Mouse (Mus musculus) testis, postnatal 10 days (tissue): ENCODE results near the gene Dhtkd1.

Experiments
- DNase-seq: peaks from one replicate; pipeline ENCODE4 v3.0.0; 2021; ENCODE audit warnings: low spot score

The Dhtkd1 gene

DNA sequence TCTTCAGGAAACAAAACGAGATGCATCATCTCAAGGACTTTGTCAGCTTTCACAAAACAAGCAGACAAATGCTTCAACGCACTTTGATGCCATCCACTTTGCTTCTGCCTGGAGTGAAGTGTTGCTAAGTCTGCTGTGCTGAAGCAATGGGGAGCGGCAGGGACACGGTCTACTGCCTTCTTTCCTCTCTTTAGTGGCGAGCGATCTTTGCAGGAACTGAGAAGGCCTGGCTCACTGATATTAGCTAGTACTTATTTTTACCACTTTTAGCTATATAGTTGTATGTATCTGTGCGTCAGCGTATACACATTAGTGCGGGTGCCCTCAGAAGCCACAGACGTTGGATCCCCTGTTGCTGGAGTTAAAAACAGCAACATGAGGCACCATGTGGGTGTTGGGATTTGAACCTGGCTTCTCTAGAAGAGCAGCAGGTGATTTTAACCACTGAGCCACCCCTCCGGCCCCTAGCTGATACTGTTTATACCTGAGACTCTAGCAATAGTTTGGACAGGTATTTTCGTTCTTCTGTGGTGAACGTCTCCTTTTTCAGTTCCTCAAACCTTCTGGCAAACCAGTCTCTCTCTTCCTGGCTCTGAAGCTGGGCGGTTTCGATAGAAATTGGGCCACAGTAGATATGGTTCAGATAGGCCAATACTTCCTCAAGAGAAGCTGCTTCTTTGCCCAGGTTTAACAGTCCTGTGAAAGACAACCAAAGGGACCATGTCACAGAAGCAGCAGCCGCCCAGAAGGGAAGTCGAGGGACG, 12.1 kb downstream of the Dhtkd1 start:
- no peak for DNase-seq

DNA sequence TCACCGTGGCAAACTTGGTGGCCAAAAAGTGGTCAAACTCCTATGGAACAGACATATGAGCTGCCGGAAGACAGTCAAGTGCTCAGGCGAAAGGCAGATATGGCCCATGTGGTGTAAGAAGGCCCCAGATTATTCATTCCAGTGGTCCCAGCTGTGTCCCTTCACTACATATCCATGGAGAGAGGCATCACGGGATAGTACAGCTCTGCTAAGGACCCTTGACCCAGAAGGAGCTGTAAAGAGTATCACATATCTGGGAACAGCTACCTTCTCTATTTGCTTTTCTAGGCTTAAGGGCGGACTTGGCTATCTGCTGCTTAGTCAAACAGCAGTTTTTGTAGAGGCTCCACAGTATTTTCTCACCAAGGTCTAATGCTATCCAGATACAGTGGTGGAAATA, 12.8 kb downstream of the Dhtkd1 start:
- DNase-seq = no peak

DNA sequence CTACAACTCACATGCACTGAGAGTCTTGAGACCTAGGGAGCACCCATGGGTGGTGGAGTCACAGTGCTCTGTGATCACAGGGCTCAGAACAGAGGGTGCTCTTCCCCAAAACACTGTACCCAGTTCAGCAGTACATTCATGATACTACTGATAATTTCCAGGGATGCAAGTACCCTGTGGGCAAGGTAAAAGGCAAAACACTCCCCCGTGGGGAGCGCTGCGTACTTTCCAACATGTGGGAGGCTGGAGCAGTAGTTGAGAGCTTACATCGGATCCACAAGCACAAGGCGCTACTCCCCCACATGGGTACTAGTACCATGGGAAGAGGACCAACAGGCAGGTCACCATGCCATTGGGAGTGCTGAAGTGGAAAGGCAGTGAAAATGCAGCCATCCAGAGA, 15.1 kb downstream of the Dhtkd1 start:
- DNase-seq = no peak

DNA sequence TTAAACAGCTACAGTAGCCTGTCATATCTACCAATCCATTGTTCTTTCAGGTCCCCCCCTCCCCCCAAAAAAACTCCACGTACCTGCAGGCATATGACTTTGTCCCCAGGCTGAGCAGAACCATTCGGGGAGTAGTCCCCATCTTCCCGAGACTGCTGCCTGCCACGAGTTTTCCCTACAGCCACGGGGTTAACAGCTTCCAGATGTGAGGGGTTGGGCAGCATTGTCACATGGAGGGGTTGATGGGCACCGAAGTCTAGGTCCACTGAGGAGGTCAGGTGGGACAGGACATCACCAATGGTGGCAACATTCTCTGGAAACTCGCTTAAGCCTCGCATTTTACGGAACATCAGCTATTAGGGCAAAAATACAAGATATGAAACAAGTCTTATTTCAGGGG, 18.8 kb downstream of the Dhtkd1 start:
- no peak for DNase-seq

DNA sequence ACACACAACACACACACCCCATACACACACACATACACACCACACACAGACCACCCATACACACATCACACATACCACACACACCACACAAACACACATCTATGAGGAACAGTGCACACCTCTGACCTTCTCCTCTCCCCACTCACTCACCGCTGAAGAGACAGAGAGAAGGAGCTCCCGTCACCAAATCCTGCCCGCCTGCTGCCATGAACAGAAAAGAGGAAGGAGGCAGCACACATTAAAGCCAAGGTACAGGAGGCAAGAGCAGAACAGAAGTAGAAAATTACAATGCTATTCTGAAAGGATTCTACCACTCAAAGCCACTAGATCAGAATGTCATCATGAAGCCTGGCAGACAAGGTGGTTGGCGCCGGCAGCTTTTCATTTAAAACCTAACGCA, 19.8 kb downstream of the Dhtkd1 start:
- DNase-seq = no peak

DNA sequence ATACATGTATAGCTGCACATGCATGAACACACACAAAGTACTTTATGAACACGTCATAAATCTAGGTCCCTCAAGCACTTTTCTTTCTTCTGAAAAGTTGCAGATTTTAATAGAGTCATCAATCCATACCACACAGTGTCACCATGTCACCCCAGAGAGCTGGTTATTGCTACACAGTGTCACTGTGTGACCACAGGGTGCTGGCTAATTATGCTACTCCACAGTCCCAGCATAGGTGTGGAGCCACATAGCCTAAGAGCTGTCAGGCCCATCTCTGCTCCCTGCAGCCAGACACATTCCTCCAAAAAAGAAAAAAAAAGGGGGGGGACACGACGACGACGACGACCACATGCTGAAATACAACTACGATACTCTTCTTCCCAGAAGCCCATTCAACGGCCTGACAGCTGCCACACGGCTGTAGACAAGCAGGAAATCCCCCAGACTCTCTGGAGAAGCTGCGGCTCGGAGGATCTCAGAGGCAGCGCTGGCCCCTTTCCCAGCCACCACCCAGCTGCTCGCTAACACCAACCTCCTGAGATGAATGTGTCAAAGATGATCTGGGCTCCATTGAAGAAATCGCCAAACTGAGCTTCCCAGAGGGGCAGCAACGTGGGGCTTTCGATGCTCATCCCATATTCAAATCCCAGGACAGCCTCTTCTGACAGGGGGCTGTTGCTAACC, 31.2 kb downstream of the Dhtkd1 start:
- no peak for DNase-seq

DNA sequence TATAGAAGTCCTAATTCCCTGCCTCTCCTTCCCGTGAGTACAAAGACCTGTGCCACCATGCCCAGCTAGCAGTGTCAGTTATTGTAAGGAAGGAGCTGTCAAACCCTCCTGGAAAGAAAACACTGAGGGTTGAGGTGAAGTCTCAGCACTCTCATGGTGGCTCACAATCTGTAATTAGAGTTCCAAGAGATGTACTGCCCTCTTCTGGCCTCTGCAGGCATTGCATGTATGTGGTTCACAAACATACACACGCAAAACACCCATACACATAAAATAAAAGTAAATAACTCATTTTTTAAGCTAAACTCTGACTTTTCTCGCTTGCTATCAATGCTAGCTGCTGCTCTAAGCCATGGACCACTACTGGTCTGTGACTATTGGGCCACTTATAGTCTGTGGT, 36.0 kb downstream of the Dhtkd1 start:
- DNase-seq = peak; percentile 68

DNA sequence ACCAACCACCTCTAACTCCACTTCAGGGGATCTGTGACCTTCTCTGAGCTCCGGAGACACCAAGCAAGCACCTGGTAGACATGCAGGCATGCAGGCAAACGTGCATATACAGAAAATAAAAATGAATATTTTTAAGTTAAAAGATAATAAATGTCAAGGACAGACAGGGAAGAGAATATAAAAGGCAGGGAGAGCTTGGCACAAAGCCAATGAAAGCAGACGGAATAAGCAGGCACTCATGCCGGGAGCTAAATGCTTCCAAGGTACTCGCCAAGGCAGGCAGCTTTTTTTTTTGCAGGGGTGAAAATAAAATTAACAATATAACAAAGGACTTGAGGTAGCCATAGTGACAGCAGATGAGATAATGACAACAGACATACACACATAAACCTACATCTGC, 36.5 kb downstream of the Dhtkd1 start:
- DNase-seq = peak; percentile 53

DNA sequence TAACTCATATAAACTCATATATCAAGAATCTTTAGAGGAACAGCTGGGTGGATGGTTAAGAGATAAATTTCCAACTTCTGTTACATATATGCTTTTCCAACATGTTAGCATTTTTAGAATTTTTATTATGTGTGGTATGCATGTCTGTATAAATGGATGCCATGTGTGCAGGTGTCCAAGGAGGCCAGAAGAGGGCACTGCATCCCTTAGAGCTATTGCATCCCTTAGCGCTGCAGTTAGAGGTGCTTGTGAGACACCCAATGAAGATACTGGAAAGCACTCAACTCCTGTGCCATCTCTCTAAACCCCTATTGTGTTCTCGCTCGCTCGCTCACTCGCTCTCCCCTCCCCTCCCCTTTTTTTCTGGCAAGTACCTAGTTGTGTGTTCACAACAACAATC, 42.4 kb downstream of the Dhtkd1 start:
- peak; percentile 53 for DNase-seq

DNA sequence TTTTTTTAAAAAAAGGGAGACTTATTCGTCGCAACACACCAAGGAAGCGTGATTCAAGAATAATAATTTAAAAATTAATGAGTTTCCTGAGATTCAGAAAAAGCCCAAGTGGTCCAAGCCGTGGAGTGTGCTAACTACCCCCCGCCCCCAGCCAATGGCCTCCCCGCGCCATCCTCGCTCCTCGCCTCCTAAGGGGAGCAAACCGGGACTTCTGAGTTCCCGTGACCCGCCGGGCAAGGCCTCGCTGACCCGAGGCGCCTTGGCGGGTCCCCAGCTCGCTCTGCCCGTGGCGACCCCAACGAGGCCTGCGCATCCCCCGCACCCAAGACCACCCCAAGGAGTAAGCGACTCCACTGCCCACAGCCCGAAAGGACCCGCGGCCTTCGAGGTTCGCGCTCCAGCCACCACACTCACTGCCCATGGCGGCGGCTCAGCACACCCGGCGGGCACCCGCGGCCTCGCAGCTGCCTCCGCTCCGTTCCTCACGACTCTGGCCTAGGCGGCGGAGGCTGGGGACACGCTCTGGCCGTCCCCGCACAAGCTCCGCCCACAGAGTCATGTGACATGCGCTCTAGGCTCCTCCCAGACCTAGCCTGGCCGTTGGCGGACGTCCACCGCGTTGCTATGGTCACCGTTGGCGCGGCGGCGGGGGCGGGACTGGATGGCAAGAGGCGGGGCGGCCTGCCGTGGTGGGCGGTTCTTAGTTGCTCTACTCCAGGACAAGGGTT, 47.6 kb downstream of the Dhtkd1 start, which contains the start of gene Sec61a2:
TSS of gene Sec61a2 (minus strand) at position 590 of the 728 bp plus-strand sequence.
- DNase-seq = peak; percentile 100

DNA sequence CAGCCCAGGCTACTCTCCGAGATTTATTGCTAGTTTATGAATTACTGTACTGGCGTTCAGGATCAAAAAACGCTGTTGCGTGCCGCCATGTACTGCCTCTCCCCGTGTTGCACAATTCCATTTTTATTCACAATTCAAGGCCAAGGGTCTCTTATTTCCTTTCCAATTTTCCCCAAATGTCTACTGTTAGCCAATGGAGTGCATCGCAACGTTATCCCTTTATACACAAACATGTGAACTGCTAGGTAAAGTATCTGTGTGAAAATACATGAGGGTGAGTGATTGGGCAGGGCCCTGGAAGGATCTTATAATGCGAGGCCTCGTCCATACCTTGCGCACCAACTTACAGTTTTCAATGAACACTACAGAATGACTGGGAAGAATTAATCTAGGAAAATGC, 48.3 kb downstream of the Dhtkd1 start:
- DNase-seq = no peak

DNA sequence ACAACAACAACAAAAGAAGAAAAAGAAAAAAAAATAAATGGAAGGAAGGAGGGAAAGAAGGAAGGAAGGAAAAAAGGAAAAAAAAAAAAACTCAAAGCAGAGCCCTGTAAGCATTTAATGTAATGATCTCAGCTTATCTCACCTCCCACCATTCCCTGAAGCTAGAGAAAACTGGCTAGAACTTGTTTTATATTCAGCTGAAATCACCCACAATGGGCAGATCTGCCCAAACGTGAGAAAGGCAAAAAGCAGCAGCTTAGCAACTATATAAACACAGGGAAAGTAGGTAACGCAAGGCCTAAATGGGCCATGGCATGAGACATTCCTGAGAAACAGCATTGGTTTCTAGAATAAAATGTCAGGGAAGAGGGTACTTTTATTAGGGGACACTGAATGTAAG, 53.2 kb downstream of the Dhtkd1 start:
- DNase-seq = no peak

DNA sequence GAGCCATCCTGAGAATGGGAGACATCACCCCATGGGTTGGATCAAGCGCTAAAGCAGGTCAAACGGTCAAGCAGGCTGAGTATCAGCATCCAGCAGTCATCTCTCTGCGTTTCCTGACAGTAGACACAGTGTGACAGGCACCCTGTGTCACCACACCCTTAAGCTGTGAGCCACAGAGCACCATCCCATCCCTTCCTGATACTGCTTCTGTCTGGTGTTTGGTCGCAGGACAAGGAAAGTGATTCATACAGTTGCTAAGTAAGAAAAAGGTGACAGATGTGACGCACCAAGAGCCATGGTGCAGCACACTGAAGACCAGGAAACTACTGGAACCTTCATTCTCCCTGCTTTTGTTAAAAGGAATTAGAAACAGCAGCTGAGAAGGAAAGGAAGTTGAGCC, 53.7 kb downstream of the Dhtkd1 start:
- DNase-seq = no peak

DNA sequence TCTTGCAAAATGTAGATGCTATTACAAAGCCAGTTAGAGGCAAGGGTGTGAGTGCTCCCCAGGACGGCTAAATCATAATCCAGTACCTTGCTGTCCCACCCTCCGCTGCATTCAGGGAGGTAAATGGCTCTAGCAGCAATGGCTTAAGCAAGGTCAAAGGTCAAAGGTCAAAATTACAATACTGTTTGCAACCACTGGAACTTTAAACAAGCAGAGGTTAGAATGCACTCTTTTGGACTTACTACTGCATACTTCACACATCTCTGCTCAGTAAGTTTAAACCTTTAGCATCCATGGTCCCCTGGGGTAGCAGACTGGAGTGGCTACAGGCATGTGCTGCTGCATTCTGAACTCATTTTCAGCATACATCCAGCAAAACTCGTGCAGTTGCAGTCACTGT, 65.1 kb downstream of the Dhtkd1 start:
- no peak for DNase-seq

DNA sequence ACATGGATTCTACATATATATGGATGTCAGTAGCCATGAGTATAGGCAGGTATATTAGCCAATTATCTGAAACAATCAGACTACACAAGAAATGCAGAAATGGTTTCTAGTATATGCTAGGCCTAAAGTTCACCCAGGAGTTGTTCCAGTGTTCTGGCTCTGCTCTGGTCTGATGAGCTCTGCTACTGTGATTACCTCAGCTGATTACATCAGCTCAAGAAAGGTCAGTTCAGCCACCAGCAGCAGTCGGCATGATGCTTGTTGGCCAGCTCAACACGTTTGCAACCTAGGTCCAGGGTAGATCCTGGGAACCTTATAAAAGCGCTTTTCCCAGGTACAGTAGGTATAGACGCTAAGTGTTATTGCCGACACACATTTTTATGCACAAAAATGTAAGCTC, 72.8 kb downstream of the Dhtkd1 start:
- DNase-seq = no peak

DNA sequence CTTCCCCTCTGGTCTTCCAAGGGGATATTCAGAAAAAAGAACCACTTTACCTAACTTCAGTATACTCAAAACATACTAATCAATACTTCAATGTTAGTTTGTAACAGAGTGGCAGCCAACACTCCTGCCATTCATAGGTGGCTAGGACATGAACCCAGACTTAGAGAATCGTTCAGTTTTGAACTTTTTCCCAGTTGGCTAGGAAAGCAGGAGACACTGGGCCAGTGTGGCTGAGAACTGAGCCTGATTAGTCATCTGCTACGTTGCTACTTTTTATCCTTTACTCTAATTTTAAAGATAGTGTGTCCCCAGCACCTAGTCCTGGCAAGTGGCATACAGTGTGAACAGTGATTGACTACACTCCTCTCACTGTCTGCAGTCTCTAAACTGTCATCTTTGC, 74.9 kb downstream of the Dhtkd1 start:
- DNase-seq = no peak

DNA sequence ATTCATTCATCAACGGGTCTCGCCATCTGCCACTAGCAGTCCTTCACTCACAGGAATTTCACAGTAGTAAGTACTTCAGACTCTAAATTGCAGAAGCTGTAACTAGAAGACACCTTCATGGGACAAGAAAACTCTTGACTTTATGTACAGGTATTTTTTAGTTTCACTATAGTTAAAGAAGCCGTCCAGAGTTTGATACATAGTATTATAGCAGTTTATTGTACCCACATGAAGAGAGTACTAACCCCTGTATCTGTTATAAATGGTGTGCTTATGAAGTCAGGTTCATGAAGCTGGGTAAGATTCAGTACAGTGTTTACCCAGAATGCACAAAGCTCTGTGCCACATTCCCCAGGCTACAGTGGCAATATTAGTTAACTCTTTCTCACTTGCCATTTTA, 79.8 kb downstream of the Dhtkd1 start, which contains the start of gene Gm13199:
TSS of gene Gm13199 (minus strand) at position 101 of the 400 bp plus-strand sequence.
- no peak for DNase-seq

DNA sequence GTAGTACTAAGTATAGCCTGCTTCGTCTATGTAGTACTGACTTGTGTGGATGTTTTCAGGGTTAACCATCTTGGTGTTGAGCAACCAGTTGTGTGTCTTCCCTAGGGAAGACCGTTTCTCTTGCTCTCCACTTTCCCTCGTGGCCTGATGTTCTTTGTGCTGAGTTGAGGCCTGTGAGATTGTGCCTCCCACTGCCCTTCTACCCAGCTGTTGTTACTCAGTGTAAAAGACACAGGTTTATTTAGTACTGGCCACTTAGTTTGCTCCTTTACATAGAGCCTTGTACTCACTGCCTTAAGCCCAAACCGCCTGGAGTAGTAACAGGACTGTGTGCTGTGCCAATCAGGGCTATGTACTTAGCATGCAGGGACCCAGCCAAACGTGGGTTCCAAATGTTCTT, 90.7 kb downstream of the Dhtkd1 start:
- DNase-seq = no peak

DNA sequence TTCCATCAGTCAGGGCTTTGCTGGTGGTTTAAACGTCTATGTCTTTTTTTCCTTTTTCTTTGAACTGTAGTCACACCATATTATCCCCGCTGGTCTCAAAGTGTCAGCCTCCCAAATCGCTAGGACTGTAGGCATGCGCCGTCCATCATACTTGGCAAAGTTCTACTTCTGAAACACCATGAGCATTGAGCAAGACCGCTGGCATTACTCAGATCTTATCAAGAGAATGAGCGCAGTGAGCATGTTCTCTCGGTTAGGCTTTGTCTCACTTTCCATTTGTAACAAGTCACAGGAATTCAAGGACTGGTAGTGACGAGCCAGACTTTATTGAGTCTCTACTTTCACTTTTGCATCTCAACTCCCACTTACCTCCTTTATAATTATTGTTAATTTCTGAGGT, 91.5 kb downstream of the Dhtkd1 start:
- DNase-seq = no peak
